Mouse (Mus musculus): ENCODE measurements at regions not wholly inside any gene's neighbourhood (a gene's known extent, or its start where the extent isn't known, plus 50 kb on each side); places are given as distances from the start of the nearest gene placed in this dataset.

- 57% methylated on average over 4 of the region's 4 CpGs for WGBS
- H3K4me1 ChIP-seq (replicated peaks; ENCODE audit: insufficient read depth, low read length) = no peaks in the 10 kb centered on the region
- no peak for ATAC-seq (replicated peaks; ENCODE audit: low FRiP score, low read depth)
These were observed 381.9 kb upstream of the Kcnd2 start for GRCm38 (mm10) chr6:20833401-20833800.

GRCm38 (mm10) chr6:20840149-20840548, 375.2 kb upstream of the Kcnd2 start:
- H3K4me1 ChIP-seq (replicated peaks; ENCODE audit: insufficient read depth, low read length) = no peaks in the 10 kb centered on the region
- no peak overlapping the region for H3K9ac ChIP-seq (ENCODE audit: low read depth, low read length)
- no peak overlapping the region for H3K27ac ChIP-seq
- H3K36me3 ChIP-seq (ENCODE audit: insufficient read depth, low read length) = no peaks in the 10 kb centered on the region
- DNase-seq (ENCODE audit: low spot score) (peak; percentile 40), ATAC-seq (replicated peaks; ENCODE audit: low FRiP score, low read depth) (no peak)
- no peak overlapping the region for H3K4me2 ChIP-seq (ENCODE audit: low read length)
- no peak overlapping the region for H3K4me3 ChIP-seq (replicated peaks; ENCODE audit: low read depth, low read length)
- WGBS = 42% methylated on average over 3 of the region's 3 CpGs
- no peaks in the 10 kb centered on the region for H3K27me3 ChIP-seq (ENCODE audit: insufficient read depth, low read length)
- H3K9me3 ChIP-seq (replicated peaks; ENCODE audit: low read length) = no peaks in the 10 kb centered on the region
- TF ChIP-seq CTCF (IDR thresholded peaks at IDR 0.05; ENCODE audit: low read depth) = peak; percentile 68

More at GRCm38 (mm10) chr6:20833401-20833800, 381.9 kb upstream of the Kcnd2 start:
- Histone ChIP-seq H3K36me3 (ENCODE audit: insufficient read depth, low read length) (no peaks in the 10 kb centered on the region), H3K4me2 (ENCODE audit: low read length) (no peak overlapping the region), H3K4me3 (replicated peaks; ENCODE audit: low read depth, low read length) (no peak overlapping the region), H3K27ac (no peak overlapping the region), H3K9ac (ENCODE audit: low read depth, low read length) (no peak overlapping the region), H3K27me3 (ENCODE audit: insufficient read depth, low read length) (no peaks in the 10 kb centered on the region), H3K9me3 (replicated peaks; ENCODE audit: low read length) (no peaks in the 10 kb centered on the region)
- TF ChIP-seq CTCF (IDR thresholded peaks at IDR 0.05; ENCODE audit: low read depth) = no peak
- peak; percentile 19 for DNase-seq (ENCODE audit: low spot score)

Data from kidney, postnatal 0 days (tissue).